Mouse (Mus musculus) cerebral cortex, adult 2 months (tissue): ENCODE results near the gene Caly.

Experiments used
- WGBS: fragments of 180-500 bp; shearing (Covaris S2); methylation state at CpG from one replicate; pipeline ENCODE4 v1.1.7; 2018; 5-methylcytosine and 5-hydroxymethylcytosine counted together

Caly gene

GRCm38 (mm10) chr7:140037171-140037555, 45.2 kb downstream of the Caly start:
- WGBS = 41% methylated on average over 3 of the region's 3 CpGs

DNA sequence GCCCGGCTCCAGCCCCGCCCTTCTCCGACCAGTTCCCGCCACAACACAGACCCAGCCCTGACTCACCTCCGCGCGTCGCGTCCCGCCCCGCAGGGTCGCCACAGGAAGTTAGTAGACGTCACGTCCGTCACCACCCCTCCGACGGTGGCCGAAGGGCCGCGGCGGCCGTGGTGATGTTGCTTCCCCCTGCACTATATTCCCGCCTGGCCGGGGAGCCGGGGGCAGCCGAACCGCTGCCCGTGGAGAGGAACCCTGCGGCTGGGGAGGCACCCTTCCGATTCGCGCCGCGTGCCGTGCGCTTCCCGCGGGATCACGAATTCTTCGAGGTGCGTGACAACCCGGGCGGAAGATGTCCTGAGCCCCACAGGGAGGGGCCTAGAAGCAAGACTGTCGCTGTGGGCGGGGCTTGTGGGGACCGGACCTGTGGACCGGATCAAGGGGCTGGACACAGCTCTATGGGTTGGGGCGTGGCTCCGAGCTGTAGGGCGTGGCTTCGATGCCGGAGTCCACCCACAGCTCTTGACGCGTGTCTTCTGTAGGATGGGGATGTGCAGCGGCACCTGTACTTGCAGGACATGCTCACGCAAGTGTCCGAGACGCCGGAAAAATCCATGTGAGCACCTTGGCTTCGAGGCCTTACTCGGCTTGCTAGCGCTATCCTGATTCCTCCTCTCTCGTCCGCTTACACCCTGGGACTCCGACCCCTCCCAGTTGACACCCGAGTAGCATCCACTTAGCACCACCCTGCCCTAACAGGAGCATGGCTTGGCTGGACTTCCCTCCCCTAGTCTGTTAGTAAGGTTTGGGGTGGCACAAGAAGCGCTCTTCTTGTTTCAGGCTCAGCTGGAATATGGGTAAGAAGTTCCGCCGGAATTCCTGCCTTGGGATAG, 45.8 kb downstream of the Caly start, which contains the start of the genes Zfp511 and Tubgcp2:
Gene Zfp511 (plus strand): TSS at position 111 of the 890 bp plus-strand sequence.
Gene Tubgcp2 (minus strand): TSS at position 389 of the 890 bp plus-strand sequence.
- 1% methylated on average over 69 of the region's 69 CpGs for WGBS

GRCm38 (mm10) chr7:140035456-140035855, 46.9 kb downstream of the Caly start:
- WGBS = 15% methylated on average over 7 of the region's 7 CpGs

DNA sequence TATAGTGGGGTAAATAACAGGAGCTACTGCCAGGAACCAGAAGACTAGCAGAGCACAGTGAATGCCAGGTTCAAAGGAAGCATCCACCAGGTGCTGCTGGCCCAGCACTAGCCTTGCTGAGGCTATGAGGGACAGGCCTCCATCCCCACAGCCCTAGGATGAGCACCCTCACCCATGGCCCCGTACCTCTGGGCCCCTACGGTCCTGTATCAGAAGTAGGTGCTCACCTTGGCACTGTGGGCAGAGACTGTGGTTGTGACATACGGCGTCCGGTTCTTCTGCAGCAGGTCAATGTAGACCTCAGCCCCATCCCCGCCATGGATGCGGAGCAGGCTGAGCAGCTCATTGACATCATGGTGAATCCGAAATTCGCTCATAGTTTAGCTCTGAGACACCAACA, 49.0 kb downstream of the Caly start:
- WGBS = 98% methylated on average over 9 of the region's 9 CpGs

GRCm38 (mm10) chr7:140032366-140032765, 50.0 kb downstream of the Caly start:
- WGBS = 96% methylated on average over 10 of the region's 10 CpGs

DNA sequence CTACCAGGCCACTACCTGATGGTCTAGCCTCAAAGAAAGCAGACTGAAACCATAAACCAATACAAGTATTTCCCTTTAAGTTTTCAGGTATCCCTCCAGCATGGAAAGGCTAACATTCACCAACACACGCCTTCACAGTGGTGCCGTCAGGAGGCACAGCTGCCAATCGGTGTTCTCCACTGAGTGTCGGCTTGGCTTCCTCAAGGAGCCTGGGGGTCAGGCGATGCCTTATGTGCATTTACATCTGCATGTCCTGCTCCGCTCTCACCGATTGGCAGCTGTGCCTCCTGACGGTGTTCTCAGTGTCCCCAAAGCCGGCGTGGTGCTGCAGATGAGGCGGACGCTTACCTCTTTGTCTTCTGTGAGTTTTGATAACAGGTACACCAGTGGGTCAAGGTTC, 50.6 kb downstream of the Caly start:
- 92% methylated on average over 12 of the region's 12 CpGs for WGBS
